Mouse (Mus musculus) layer of hippocampus, adult 2 months (tissue): ENCODE measurements around the gene Tceal7. TPM values are rescaled to one million over a fixed set of nuclear protein-coding genes. Genes with fewer than 3 reads are reported as not detected.
"Not testable (repeated sequence)": the region's sequence is repeated elsewhere in the genome, so short reads cannot be mapped to it uniquely, and the experiment has no call there.

ENCODE experiments used
- DNase-seq, 2 experiments: peaks; one replicate each; pipeline ENCODE4 v3.0.0; 2022; ENCODE audit warnings: low spot score in 2 of 2
- H3K27ac ChIP-seq: fragments of 200-600 bp; 2 replicates; pipeline ENCODE4 v1.8.1; 2022
- H3K4me3 ChIP-seq: fragments of 200-600 bp; 2 replicates; pipeline ENCODE4 v1.8.1; 2022; ENCODE audit warnings: mild to moderate bottlenecking
- CTCF ChIP-seq: fragments of 200-600 bp; conservative IDR thresholded peaks from 2 replicates; pipeline ENCODE4 v1.8.1; 2022; ENCODE audit warnings: antibody characterized with exemption, mild to moderate bottlenecking, moderate library complexity
- long read RNA-seq, 2 experiments: library from polyadenylated mRNA; stranded (forward); transcript quantifications; one replicate each; pipeline ENCODE4 v2.0.0; 2021; ENCODE audit warnings: borderline mapping rate in 2 of 2
- total RNA-seq, 2 experiments: library from RNA; stranded (reverse); gene quantifications; 2 replicates each; pipeline ENCODE4 v1.2.3; 2021

The Tceal7 gene
- 1 to 10 TPM; 2.1 to 2.4 TPM for total RNA-seq
- long read RNA-seq, experiment 1, partial matches to known transcripts = 1 of 1 reads
- long read RNA-seq, experiment 1, other reads (novel, unspliced or antisense) = 0 of 1 reads
- long read RNA-seq, experiment 2, partial matches to known transcripts = 1 of 2 reads
- long read RNA-seq, experiment 2, other reads (novel, unspliced or antisense) = 1 of 2 reads

DNA sequence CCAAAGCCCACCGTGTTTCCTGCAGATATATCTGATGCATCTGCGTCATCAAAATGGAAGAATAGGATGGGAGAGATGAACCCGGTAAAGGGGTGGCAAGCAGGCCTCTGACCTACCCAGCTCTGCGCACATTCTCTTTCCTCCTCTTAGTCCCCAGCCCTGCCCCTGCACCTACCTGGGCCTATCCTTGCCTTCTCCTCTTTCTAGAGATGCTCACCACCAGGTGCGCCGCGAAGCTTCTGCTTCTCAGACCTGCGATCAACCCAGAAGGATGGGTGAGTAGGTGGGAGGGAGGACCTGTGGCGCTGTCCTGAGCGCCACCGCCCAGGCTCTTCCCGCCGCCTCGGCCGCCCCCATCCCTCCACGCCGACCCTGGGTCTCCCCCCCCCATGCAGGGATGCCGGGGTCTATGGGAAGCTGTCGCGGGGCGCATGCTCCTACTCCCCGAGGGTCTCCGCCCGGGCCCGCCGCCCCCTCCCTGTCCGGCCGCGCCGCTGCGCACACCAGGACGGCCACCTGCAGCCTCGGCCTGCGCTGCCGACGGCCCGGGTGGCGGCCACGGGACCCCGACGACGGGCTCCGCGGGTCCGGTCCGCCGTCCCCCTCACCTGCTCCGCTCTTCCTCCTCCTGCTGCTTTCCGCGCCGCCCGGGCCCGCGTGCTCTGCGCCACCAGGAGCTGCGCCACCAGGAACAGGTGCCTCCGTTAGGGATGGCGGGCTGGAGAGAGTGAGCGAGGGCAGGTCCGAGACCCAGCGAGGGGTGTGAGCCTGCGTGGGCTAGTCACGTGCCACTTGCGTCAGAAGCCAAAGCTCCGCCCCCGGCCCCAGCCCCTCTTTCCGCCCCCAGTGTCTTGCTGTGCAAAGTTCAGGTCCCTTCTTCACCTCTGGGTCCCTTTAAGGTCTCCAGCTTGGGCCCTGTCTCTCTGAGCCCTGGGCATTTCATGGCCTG is at the start of gene Tceal7, which contains the start of gene Bex1:
Gene Tceal7, plus strand, starts transcription at position 51 of the 949 bp plus-strand sequence.
Gene Bex1, minus strand, starts transcription at position 785 of the 949 bp plus-strand sequence.
- Histone ChIP-seq H3K4me3 (peak within 1 kb of the TSS; percentile 45), H3K27ac (peak within 1 kb of the TSS; percentile 55; the same call in 1 of the 2 replicates)
- not testable (repeated sequence) for DNase-seq

DNA sequence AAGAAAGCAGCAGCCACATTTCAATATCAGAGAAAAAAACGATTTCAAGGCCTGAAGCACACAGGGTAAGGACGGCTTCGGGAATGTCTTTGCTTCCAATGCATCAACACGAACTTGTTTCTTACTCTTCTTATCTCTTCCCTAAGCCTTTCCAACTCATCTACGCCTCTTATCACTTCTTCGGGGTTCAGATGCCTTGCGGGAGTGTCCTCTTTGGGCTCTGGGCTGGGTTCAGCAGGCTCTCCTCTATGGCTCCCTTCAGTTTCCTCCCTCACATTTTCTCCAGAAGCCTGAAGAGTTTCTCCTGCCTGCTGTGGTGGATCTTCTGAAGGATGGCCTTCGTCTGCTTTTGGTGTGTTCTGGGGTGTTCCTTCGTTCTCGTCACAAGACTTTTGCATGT is 44.0 kb upstream of the Tceal7 start:
- no peak for TF ChIP-seq CTCF
- DNase-seq = no peak
- Histone ChIP-seq H3K4me3 (peak overlapping the region; percentile 7; the same call in 1 of the 2 replicates), H3K27ac (no peak overlapping the region)

DNA sequence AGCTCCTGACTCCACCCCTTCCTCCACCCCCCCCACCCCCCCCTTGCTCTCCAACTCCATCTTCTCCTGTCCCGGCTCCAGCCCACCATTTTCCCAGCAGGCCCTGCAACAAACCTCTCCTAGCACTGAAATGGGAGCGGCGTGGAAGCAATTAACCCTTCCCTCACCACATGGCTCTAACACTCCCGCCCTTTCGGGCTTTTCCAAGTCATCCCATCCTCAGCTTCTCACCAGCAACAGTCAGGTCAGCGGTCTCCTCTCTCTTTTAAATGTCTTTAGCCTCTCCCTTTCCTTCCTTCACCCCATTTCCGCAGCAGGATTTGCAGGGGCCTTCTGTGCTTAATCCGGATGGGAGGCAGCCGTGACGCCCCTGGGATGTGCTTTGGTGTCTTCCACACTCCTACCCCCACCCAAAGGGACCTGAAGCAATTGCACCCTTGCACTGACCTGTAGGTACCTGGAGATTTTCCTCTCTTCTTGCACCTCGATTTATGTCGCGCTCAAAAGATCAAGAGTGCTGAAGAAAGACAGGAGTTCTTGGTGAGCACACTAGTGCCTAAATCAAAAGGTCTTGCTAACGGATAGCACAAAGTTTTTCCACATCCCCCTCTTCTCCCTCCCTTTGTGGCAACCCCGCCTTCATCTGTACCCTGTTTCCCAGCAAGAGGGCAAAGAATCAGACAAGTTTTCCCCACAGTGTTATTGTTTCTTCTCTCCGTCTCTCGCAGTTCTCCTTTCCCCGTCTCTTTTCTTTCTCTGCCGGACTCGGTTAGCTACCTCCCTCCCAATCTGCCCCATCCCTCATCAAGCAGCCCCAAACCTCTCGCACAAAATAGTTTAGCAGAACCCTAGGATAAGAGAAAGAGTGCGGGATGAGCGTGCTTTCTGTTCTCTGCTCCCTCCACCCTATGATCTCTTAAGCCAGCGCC is 43.1 kb upstream of the Tceal7 start:
- H3K4me3 ChIP-seq = peak overlapping the region; percentile 67
- peak overlapping the region; percentile 88 for H3K27ac ChIP-seq
- DNase-seq = peak; percentile 49 to 59
- TF ChIP-seq CTCF = no peak

DNA sequence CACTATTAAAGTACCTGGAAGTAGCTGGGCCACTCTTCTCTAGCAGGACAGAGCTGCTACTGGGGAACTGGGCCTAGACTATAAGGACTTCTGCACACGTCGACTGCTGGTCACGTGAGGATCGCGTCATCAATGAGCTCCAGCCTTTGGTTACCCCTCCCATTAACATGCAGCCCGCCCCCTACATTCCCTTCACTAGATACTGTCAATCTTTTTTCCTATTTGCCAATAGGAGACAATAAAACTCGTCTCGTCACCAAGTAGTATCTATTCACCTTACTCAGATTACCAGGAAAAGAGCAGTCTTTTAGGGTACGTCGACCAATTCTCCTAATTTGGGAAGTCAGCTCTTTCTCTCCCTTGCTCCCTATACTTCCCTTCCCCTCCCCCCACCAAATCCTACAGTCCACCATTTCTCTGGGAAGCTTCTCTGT is 42.4 kb upstream of the Tceal7 start, which contains the start of gene Tceal8:
Gene Tceal8, minus strand, starts transcription at position 225 of the 434 bp plus-strand sequence.
- Histone ChIP-seq H3K27ac (peak within 1 kb of the TSS; percentile 88), H3K4me3 (peak within 1 kb of the TSS; percentile 67)
- no peak for TF ChIP-seq CTCF
- peak; percentile 64 to 86 for DNase-seq

DNA sequence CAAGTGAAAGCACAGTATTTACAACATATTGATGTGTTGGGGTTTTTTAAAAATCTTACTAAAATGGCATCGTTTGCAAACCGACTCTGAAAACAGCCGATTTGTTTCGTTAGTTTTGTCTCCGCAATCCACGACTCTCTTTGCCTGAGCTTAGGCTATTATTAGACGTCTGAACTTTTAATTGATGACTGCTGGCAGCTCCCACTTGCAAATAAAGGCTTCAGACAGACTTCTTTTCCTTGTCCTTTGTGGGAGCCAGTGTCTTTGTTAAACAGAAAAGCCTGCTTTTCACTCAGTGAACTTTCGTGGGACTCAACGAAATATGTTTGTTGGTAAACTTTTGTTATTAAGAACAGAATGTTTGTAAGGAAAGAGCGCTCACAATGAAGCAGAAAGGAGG is 41.8 kb upstream of the Tceal7 start:
- TF ChIP-seq CTCF = no peak
- peak overlapping the region; percentile 88 for H3K27ac ChIP-seq
- peak overlapping the region; percentile 67 for H3K4me3 ChIP-seq
- DNase-seq = no peak

DNA sequence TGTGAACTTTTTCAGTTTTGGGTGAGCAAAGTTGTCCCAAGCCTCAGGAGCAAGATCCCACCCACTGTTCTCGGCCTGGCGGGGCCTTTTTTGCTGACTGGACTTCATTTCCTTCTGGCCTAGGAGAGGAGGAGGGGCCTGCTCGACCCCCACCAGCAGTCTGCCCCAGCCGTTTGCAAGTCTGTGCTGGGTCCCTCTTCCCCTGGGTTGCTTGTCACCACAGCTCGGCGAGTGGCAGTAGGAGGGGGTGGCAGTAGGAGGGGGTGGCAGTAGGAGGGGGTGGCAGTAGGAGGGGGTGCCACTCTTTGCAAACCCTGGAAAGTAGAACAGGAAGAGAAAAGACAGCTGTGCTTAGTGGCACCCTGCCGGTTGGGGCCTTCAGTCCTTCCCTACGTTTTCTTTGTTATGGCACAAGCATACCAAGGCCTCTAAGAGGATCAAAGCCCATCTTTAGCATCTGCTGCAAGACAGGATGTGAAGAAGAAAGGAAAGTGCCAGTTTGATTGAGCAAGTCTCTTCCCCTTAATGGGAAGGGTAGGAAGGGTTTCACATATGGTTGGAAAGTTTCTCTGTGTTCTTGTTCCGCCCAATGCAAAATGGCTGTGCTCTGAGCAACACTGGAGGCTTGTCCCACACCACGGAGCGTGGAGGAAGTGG is 33.6 kb upstream of the Tceal7 start:
- no peak for TF ChIP-seq CTCF
- H3K27ac ChIP-seq = no peak overlapping the region
- no peak overlapping the region for H3K4me3 ChIP-seq
- no peak for DNase-seq

DNA sequence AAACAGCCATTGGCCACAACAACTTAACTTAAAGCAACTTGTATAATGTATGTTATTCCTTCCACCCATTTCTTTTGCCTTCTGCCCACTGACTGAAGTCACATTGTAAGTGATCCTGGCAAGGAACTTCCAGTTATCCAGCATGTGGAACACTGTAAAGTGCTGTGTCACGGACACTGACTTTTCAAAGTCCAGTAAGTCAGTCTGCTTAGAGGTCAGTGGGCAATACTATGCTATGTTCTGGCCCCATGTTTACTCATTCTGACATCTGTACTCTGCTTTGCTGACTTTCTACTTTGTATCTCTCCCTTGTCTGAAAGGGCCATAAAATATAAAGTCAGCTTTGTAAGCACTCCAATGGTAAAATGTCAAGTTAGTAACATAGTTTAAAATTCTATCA is 31.5 kb upstream of the Tceal7 start:
- Histone ChIP-seq H3K27ac (no peak overlapping the region), H3K4me3 (no peak overlapping the region)
- no peak for TF ChIP-seq CTCF
- DNase-seq = no peak

DNA sequence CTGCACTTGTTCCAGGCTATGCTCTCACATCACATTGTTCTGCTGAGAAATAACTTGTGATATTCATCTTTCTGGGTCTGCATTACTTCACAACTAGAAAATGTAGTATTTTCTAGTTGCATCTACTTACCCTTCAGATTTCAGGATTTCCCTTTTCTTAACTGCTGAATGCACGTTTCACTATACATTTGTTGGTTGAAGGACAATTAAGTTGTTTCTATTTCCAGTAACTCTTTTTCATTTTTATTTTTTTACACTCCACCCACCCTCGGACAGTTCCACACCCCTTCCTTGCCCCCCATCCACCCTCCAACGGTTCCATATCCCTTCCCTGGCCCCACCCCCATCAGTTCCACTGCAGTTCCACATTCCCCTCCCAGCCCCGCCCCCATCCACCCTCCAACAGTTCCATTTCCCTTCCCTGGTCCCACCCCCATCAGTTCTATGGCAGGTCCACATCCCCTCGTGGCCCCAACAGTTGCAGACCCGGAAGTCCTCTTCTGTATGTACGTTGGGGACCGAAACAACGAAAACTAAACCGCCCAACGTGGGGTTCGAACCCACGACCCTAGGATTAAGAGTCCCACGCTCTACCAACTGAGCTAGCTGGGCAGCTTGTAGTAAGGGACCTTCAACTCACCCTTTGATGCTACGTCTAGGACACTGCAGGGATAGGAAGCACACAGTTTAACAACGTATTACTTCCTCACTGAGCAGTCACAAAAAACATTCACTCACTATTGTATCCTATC is 19.2 kb upstream of the Tceal7 start:
- no peak for TF ChIP-seq CTCF
- Histone ChIP-seq H3K27ac (no peak overlapping the region), H3K4me3 (no peak overlapping the region)
- no peak for DNase-seq

DNA sequence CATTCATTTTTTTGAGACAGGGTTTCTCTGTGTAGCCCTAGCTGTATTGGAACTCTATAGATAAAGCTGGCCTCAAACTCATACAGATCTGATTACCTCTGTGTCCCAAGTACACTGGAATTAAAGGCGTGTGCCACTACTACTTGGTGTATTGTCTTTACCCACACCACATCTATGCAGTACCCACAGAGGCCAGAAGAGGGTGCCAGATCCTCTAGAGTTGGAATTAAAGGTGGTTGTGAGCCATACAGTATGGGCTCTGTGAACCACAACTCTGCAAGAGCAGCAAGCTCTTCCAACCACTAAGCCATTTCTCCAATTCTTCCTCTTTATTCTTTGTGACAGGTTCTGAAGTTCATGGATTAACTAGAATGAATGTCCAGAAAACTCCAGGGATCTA is 17.7 kb upstream of the Tceal7 start:
- peak; percentile 65 for TF ChIP-seq CTCF
- no peak overlapping the region for H3K27ac ChIP-seq
- no peak overlapping the region for H3K4me3 ChIP-seq
- no peak for DNase-seq

DNA sequence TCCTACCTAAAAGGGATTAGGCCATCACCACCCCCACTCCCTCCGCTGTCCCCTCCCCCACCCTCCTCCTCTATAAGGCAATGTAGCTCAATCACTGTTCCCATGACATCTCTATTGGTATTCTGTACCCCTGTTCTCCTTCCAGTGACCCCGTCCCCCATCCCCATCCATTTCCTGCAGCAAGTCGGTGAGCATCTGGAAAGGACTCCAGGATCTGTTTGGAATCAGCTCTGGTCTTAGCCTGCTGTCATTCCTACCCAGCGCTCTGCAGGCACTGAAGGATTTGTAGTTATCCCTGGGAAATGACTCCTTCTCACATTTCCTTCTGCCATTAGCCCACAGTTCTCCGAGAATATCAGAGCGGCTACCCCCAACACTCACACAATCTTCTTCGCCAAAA is 11.3 kb upstream of the Tceal7 start:
- TF ChIP-seq CTCF = no peak
- H3K4me3 ChIP-seq = peak overlapping the region; percentile 63
- no peak for DNase-seq
- H3K27ac ChIP-seq = peak overlapping the region; percentile 89

DNA sequence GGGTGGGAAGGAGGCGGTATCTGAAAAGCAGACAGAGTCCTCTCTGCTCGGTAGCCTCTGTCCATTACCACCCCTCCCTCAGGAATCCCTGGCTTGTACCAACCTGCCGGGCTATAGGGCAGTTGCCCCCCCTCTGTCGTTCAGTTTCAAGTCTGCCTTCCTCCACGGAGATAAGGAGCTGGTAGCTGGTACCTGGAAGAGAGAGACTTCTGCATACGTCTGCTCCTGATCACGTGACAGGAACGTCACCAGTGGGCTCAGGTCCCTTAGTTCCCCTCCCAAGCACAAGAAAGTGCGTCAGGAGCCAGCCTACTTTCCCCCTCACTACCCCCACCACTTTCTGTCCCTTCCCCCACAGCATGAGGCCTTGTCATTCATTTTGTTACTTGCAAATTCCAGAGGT is 10.9 kb upstream of the Tceal7 start, which contains the start of gene Tceal5:
Gene Tceal5, minus strand, starts transcription at position 213 of the 403 bp plus-strand sequence.
- Histone ChIP-seq H3K4me3 (peak within 1 kb of the TSS; percentile 63), H3K27ac (peak within 1 kb of the TSS; percentile 89)
- peak; percentile 48 to 69 for DNase-seq
- TF ChIP-seq CTCF = no peak
